Mouse (Mus musculus): ENCODE data around the gene Mtus2.
A peak's percentile ranks its signal among the peaks of the same experiment; 100 is the strongest.
"Not testable (repeated sequence)": the region's sequence is repeated elsewhere in the genome, so short reads cannot be mapped to it uniquely, and the experiment has no call there.

The Mtus2 gene

DNA sequence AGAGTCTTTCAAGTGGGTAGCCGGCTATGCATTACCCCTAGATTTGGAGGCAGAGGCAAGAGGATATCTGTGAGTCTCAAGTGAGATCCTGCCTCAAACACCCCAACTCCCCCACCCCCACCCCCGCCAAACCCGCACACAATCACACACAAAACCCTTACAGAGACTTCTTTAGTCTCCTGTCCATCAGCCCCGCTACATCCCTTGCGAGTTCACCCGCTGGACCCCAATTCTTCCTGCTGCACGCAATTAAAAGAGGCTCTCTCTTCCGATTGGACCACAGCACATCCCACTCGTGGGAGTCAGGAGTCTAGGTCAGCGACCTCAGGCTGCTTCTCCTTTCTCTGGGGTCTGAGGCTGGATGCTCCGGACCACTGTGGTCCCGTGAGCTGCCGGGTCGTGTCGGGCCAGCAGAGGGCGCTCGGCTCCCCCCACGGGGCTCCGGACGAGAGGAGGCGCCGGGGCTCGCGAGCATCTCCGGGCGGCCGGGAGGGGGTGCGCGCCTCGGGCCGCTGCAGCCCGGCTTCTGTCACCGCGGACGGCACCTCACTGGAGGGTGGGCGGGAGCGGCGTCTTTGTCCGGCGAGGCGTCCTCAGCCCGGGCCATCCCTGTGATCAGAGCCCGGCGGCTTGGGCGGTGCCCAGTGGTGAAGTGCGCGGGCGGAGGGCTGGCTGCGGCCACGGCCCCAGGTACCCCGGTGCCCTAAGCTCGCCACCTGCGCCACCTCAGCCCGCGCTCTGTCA lies at the start of gene Mtus2:
Gene Mtus2 (plus strand): TSS at position 500 of the 744 bp plus-strand sequence.
- peak; percentile 33 for DNase-seq (ENCODE audit: low spot score)

DNA sequence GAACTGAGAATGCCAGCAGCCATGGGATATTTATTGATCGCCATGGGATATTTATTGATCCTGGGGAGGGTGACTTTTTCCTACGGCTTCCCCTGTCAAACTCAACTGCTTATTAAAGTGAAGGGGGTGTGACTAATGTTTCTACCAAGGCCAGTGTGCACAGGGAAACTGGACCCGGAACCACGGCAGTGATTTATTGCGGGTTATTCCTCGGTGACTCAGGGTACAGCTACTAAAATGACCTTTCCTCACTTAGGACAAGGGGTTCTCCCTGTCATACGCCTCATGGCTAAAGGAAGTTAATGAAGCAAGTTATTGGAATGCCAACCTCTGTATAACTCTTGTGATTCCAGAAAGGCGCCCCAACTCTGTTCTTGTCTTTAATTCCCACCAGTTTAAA lies 49.3 kb upstream of the Mtus2 start:
- DNase-seq (ENCODE audit: low spot score) = no peak

DNA sequence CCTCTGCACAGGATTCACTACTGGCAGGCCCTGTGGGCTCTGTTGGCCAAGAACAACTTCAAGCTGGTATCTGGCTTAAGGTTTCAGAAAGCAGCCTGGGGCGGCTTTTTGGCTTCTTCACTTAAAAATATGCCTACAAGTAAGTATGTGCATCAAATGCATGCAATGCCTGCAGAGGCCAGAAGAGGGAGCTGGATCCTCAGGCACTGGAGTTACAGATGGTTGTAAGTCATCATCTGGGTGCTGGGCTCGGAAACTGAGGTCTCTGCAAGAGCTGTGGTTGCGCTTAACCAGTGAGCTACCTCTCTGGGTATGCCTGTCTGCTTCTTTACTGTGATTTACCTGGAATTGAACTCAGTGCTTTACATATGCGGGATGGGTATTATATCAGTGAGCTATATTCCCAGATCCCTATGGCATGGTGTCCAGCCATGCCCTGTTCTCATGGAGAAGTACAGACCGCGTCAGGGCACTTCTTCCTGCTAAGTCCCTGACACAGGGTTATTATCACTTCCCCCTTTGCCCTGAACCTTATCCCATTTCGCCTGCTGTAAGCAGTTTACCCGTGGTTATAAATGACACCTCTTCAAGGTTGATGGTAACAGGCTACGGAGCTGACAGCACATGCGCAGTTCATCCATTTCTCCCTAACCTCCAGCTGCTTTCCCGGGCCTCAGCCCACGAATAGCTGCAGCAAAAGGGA lies 46.2 kb upstream of the Mtus2 start:
- DNase-seq (ENCODE audit: low spot score) = no peak

DNA sequence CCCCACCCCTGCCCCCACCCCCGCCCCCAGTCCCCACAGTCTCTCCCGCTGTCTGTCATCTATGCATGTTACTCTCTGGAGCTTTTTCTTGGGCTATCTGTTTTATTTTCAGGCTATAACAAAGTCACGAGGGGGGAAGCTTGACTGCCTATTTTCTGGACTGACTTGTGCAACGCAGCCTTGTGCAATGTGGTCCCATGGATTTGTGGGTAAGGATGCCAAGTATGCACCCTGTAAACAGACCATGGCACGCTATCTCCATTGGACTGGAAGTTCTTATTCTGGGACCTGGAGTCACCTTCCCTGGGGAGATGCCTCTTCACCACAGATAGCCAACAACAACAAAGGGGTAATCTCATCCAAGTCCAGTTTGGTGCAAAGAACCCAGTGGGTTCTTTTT lies 45.4 kb upstream of the Mtus2 start:
- DNase-seq (ENCODE audit: low spot score) = no peak

DNA sequence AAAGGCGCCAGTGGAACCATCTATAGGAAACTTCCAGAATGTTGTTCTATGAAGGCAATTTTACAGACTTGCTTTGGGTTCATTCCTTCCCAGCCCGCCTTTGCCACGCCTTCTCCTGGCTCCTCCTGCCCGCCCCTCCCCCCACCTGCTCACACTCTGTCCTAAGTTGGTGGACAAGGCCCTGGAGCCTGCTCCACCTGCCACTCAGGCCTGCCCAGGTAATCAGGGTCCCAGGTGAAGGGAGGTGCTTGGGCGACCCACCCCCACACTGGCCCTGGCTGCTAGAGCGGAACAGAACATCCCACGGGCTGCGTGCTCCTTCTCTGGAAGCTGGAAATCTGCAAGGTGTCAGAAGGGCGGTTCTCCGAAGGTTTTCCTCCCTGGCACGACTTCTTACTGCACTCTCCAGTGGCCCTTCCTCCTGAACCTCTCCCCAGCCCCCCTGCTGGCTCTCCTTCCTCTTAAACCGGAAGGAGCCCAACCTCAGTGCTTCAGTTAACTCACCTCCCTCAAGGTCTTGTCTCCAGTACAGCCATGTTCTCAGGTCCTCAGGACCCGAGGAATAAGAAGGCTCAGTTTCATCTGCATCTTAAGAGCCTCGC lies 43.8 kb upstream of the Mtus2 start:
- DNase-seq (ENCODE audit: low spot score) = no peak

DNA sequence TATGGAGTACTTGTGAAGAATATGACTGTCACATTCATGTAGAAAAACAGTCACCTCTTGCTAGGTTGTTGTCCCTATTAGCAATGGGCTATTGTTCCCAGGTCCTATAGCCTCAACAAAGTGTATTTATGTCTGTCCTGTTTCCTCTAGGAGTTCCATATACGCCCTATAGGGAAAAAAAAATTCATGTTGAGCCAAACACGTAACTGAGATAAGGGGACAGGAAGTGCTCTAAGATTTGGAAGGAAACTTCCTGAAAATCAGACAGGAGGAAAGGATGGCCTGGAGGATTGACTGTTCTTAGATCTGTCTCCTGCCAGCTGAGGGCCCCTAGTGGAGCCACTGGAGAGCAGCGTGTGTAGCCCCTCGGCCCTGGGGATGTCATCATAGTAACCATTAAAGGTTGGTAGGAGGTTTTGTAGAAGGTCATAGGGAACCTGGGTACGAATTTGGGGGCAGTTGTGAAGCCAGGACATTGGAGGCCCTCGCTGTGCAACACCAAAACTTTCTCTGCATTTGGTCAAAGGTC lies 42.0 kb upstream of the Mtus2 start:
- DNase-seq (ENCODE audit: low spot score) = no peak

DNA sequence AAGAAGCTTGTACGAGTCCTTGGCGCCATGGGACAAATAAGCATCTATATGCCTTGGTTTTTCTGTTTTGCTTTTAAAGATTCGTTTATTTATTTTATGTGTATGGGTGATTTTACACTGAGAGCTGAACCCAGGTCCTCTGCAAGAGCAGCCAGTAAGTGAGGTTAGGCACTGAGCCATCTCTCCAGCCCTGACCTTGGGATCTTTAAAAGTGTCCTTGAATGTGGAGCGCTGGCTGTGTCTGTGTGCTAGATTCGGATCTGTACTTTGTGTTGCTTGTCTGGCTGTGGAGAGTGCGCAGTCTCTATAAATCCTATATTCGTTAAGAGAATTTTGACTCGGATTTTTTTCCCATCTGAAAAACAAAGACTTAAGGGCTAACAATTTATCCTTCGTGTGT lies 40.9 kb upstream of the Mtus2 start:
- DNase-seq (ENCODE audit: low spot score) = peak; percentile 57

DNA sequence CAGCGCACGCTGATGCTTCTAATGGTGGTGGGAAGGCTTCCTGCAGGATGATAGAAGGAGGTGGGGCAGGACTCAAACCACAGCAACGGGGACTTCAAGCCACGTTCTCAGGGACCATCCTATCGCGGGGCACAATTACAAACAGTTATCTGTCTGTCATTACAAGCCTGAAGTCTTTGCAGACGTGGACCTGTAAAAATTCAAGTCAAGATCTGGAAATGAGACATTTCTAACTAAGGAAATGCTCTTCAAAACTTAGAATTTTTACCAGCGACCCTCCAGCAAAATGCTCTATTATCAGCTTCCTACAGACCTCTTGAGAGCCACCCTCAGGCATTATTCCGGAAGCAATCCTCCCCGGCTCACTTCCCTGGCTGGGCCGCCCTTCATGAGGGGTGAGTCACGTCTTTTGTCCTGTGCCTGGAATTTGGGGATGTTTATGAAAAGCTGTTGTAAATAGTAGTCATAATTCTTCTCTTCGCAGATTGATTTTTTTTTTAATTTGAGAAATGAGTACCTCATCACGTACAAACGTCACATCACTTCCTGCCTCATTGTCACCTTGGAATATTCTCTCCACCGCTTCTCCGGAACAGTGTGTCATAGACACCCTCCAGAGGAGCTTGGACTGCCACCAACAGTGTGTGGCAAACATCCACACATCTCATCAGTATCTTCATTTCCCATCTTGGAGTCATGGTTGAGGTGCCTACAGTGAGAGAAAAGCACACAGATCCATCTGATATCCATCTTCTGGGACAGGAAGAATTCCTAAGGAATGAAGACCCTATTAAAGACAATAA lies 38.9 kb upstream of the Mtus2 start:
- DNase-seq (ENCODE audit: low spot score) = no peak

DNA sequence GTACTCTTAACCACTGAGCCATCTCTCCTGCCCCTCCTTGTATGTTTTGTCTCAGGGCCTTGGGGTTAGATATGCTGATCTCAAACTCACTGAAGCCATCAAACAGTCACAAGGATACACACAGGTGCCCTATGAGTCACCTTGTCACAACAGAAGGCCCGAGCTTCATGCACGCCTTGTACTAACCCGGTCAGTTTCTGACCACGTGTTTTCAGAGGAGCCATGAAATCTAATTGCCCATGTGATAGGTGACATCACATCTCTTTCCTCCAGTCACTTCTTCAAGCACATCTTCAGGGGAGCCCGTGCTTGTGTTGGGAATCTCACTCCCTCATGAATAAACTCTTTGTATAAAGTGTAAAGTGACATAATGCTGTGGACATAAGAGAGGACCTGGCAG lies 32.5 kb upstream of the Mtus2 start:
- DNase-seq (ENCODE audit: low spot score) = no peak

DNA sequence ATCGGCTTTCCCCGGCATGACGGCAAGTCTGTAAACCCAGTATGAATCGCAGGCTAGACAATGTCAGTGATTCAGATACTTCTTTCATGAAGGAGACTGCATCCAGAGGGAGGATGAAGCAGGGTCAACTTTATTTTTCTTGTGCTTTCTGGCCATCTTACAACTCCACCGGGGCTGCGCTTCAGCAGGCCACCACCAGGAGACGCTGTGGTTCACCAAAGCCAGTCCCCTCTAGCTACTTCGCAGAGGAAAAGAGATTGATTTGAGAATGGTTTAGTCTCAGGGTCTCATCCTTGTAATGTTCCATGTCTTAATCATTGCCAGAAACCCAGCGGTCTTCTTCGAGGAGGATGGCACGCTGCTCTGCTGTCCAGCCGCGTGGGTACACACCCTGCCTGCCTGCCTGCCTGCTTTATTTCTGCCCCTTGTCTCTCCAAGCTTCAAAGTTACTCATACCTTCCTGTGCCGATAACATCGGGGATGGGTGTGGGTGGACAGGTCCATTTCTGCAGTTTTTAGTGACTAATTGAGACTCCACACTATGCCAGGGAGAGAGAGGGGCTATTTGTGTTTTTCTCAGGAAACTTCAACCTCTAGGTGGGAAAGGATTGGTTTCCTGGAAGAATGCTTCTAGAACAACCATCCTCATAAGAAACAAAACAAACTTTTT lies 31.1 kb upstream of the Mtus2 start:
- DNase-seq (ENCODE audit: low spot score) = no peak

DNA sequence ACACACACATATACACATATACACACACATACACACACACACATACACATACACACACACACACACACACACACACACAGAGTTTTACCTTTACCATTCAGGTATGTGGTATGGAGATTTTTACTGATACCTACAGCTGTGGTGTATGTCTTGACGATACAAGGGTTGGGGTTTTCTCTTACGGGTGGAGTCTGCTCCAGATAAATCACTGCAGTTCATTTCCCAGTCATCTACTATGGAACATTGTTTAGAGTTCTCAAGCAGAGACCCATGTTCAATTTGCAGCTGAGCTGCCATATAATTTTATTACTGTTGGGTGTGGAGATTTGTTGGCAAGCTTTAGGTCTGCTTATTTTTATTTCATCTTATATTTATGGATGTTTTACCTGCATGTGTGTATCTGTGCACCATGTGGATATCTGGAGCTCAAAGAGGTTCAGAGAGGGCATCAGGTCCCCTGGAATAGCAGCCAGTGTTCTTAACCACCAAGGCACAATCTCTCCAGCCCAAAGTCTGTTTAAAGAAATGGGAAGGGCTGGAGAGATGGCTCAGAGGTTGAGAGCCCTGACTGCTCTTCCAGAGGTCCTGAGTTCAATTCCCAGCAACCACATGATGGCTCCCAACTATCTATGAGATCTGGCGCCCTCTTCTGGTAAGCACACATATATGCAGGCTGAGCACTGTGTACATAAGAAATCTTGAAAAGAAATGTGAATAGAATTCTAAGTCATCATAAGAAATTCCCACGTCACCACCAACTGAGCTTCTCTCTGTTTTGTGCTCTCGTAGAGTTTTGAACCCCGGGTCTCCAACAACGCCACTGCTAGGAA lies 28.2 kb upstream of the Mtus2 start:
- DNase-seq (ENCODE audit: low spot score) = no peak

DNA sequence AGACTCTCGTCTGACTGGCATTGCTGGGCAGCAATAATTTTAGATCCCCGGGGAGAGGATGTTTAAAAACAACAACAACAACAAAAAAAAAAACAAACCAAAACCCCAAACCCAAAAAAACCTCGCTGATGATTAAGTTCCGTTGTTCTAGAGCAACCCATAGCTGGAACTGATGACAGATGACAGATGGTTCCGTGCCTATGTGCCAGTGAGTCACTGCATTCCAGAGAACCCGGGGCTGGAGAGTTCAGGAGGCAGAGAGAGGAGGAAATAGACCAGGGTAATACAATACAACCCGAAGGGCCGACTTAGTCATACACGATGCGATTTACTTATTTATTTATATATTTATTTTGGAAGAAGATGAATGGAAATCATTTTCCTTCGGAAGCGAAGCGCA lies 22.0 kb upstream of the Mtus2 start:
- no peak for DNase-seq (ENCODE audit: low spot score)

DNA sequence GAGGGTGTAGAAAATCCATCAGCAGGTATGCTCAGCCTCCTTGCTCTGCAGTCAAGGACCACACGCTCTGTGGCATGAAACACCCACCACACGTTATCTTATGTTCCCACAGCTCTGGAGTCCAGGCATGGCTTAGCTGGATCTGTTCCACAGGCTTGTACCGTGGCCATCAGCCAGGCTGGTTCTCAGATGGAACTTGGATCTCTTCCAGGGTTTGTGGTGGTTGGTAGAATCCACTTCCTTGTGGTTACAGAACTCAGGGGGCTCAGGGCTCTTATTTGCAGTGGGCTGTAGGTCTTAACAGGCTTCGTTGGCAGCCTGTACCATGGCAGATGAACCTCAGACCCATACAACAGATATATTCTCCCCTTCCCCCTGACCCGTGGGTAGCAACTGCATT lies 17.9 kb upstream of the Mtus2 start:
- DNase-seq (ENCODE audit: low spot score) = peak; percentile 45

DNA sequence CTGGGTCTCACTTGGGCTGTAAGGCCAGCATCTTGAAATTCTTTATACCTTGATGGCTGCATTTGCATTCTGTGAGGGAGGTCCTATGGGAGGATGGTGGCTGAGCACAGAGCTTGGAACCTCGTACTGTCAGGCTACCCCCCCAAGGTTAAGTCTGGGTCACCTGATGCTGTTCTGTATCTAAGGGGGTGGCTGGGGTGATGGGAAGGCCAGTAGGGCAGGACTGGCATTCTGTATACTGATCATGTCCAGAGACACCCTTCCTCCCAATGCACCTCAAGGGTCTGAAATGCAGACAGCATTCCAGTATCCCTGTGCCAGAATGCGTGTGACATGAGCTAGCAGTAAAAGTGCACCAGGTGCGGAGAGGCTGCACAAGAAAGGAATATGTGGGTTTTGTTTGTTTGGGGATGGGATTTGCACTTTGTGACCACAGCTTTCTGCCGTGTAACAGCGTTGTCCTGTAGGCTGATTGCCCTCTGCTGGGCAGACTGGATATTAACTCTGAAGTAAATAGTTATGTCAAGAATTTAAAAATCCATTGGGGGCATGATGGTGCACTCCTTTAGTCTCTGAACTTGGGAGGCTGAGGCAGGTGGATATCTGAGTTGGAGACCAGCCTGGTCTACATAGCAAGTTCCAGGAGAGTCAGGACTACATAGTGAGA lies 12.0 kb upstream of the Mtus2 start:
- DNase-seq (ENCODE audit: low spot score) = no peak

DNA sequence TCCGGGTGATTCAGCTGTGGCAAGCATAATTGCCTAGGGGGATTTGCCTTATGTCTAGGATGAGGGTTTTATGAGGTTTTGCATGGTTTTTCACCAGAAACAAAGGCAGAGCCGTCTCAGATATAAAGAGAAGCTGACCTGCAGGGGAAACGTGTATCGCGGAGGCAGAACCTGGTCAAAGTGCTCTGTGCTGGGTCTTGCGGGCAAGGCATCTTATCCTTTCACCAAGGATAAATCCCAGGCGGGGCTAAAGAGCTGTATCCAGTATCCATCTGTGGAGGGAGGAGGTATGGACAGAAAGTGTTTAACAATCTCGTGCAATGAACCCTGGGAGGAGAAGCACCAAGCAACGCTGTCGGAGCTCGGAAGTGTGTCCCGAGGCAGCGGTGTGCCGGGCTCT lies 7.2 kb upstream of the Mtus2 start:
- DNase-seq (ENCODE audit: low spot score) = no peak

DNA sequence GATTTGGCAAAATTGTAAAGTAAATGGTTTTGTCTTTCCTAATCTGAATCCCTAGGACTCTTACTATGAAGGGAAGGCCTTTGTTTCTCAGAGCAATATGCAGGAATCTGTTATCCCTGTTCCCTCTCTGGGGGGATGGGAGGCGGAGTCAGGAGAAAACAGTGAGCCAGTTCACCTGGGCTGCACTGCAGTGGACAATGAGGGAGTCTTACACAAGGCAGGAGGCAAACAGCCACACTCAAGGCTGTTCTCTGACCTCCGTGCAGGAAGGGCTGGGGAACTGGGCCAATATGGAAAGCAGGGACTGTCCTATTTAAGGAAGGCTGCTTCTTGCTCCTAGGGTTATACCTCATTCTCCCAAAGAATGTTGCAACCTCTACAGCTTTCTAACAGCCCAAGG lies 5.4 kb upstream of the Mtus2 start:
- DNase-seq (ENCODE audit: low spot score) = no peak

DNA sequence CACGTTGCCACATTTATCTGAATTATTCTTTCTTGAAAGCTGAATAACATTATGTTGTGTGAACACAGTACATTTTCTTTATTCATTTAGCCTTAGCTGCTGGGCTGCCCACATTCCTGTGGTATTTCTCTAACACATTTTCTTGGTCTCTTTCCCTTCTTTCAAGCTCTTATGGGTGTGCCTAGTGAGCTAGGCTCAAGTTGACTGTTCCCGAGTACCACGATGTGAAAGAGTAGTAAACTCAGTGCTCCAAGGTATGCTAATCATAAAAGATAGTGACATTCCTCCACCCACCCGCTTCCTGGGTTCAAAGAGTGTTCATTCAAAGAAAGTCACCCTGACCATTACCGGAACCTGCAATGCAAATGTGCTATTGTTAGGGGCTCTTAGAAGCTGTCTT lies 3.9 kb upstream of the Mtus2 start:
- not testable (repeated sequence) for DNase-seq (ENCODE audit: low spot score)

DNA sequence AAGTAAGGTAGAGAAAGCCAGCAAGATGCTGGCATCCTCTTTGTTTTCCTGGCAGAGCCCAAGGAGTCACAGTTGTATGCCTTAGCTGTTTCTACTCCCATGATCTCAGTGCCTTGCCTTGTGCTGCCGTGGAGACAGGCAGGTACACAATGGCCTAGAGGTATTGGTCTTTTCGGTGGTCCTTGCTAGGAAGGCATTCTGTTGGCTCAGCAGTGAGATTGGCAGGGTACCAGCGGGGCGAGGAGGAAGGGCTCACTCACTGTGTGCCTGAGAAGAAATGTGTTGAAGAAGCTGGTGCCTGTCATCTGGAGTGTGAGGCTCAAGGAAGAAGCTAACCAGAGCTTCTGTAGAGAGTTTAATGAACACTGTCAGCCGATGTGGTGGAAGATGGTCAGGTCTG lies 1.4 kb upstream of the Mtus2 start:
- no peak for DNase-seq (ENCODE audit: low spot score)

DNA sequence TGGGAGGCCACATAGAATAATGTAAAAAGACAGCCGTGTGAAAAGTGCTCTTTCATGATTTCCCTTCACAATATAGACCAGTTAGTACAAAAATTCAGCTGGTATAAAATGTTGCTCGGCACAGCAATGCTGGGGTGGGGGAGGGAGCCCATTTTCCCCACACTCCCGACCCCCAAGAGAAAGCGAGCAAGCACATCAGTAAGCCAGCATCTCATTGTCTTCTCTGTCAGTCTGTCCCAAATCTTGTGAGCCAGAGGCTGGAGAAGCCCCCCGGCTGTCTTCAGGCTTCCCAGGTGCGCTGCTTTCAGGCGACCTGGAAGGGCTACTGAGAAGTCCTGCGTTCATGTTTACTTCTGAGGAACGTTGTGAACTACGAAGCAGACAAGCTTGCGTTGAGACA lies 699 bp upstream of the Mtus2 start:
- DNase-seq (ENCODE audit: low spot score) = no peak

DNA sequence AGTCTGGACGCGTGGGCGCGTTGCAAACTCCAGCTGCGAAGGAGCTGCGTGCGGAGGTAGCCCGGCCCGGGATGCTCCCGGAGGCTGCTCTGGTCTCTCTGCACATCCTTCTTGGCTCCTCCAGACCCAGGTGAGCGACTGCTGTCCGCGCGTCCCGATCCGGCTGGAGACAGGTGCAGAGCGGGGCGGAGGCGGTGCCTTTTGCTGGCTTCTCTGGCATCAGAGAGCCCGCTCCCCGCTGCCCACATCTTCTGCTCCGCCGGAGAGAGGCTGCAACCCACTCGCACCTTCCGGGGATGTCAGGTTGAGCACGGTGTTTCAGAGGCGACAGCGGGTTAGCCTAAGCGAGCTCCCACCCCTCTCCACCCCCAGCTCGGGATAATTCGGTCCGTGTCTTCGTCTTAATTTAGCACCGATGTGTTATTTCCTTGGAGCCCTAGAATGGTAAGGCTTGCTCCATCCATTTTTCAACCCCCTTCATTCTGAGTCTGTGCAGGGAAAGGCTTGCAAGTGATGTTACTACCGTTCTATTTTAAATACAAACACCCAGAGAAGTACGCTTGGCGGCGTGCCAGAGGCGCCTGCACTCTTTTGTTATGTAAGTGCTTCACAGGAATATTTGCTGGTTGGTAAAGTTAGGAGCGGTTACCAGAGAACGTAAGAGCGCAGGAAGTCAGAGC lies 612 bp downstream of the Mtus2 start:
- DNase-seq (ENCODE audit: low spot score) = no peak

Measured in ovary, adult 18-20 months (tissue).